Mouse (Mus musculus) cerebellum, postnatal 25 days (tissue): ENCODE results near the gene Aldh18a1.

Source experiments
- DNase-seq, 2 experiments: peaks; one replicate each; pipeline ENCODE4 v3.0.0; 2021; ENCODE audit warnings: mixed read lengths in 2 of 2

The Aldh18a1 gene

GRCm38 (mm10) chr19:40523431-40524005, 64.7 kb downstream of the Aldh18a1 start:
- no peak for DNase-seq

GRCm38 (mm10) chr19:40520403-40520802, 67.9 kb downstream of the Aldh18a1 start:
- DNase-seq = no peak

- no peak for DNase-seq
Observed at GRCm38 (mm10) chr19:40518706-40519105, 69.6 kb downstream of the Aldh18a1 start.

GRCm38 (mm10) chr19:40515596-40515995, 72.7 kb downstream of the Aldh18a1 start:
- no peak for DNase-seq

GRCm38 (mm10) chr19:40514376-40514775, 73.9 kb downstream of the Aldh18a1 start:
- DNase-seq = no peak

GRCm38 (mm10) chr19:40513632-40514078, 74.6 kb downstream of the Aldh18a1 start, which contains the start of gene Sorbs1:
TSS of gene Sorbs1 (minus strand) at chr19:40513779.
- DNase-seq = peak; percentile 98 to 99

GRCm38 (mm10) chr19:40512500-40513421, 75.5 kb downstream of the Aldh18a1 start:
- peak; percentile 74 for DNase-seq

GRCm38 (mm10) chr19:40511679-40512309, 76.5 kb downstream of the Aldh18a1 start:
- DNase-seq = peak; percentile 46 to 62

- no peak for DNase-seq
Observed at GRCm38 (mm10) chr19:40511100-40511439, 77.2 kb downstream of the Aldh18a1 start.

- peak in 1 of 2 experiments; percentile 41 for DNase-seq
Observed at GRCm38 (mm10) chr19:40510387-40511099, 77.7 kb downstream of the Aldh18a1 start.

GRCm38 (mm10) chr19:40509274-40509673, 79.0 kb downstream of the Aldh18a1 start:
- no peak for DNase-seq

- DNase-seq = no peak
Observed at GRCm38 (mm10) chr19:40508851-40509250, 79.4 kb downstream of the Aldh18a1 start.

- no peak for DNase-seq
Observed at GRCm38 (mm10) chr19:40506965-40507364, 81.3 kb downstream of the Aldh18a1 start.

GRCm38 (mm10) chr19:40504336-40504735, 83.9 kb downstream of the Aldh18a1 start:
- DNase-seq = no peak
